Mouse (Mus musculus) thymus, postnatal 0 days (tissue): Measurements from ENCODE around the gene Fgfr2. TPM values are rescaled to one million over a fixed set of nuclear protein-coding genes. Genes with fewer than 3 reads are reported as not detected.
"Not testable (repeated sequence)": the region's sequence is repeated elsewhere in the genome, so short reads cannot be mapped to it uniquely, and the experiment has no call there.

Experiments
- DNase-seq: peaks from one replicate; pipeline ENCODE4 v3.0.0-alpha.2; 2015; ENCODE audit warnings: low spot score
- polyA plus RNA-seq: library from polyadenylated mRNA; unstranded; fragments of >200 nt; fragmentation: Nextera tagmentation; extraction: Ambion mirVana; gene quantifications from 2 replicates; pipeline ENCODE4 v1.2.1, GENCODE M21; 2015

Fgfr2 gene
- polyA plus RNA-seq, 1 experiment from 2014 or later, result 23.6 TPM

GRCm38 (mm10) chr7:132558141-132558736, 564.9 kb downstream of the Fgfr2 start:
- DNase-seq, result no peak

- no peak for DNase-seq
Observed at GRCm38 (mm10) chr7:132556575-132556974, 566.6 kb downstream of the Fgfr2 start.

- DNase-seq, result no peak
Observed at GRCm38 (mm10) chr7:132555911-132556310, 567.2 kb downstream of the Fgfr2 start.

- DNase-seq, result no peak
Observed at GRCm38 (mm10) chr7:132554091-132554490, 569.1 kb downstream of the Fgfr2 start.

GRCm38 (mm10) chr7:132551351-132552126, 571.6 kb downstream of the Fgfr2 start:
- peak; percentile 96 for DNase-seq

- DNase-seq, result no peak
Observed at GRCm38 (mm10) chr7:132547126-132547525, 576.0 kb downstream of the Fgfr2 start.

- no peak for DNase-seq
Observed at GRCm38 (mm10) chr7:132542427-132542826, 580.7 kb downstream of the Fgfr2 start.

GRCm38 (mm10) chr7:132541566-132541965, 581.6 kb downstream of the Fgfr2 start:
- DNase-seq, result no peak

- DNase-seq, result no peak
Observed at GRCm38 (mm10) chr7:132540597-132540996, 582.6 kb downstream of the Fgfr2 start.

GRCm38 (mm10) chr7:132529206-132529605, 593.9 kb downstream of the Fgfr2 start:
- DNase-seq, result no peak

- DNase-seq, result no peak
Observed at GRCm38 (mm10) chr7:132513419-132513982, 609.6 kb downstream of the Fgfr2 start.

GRCm38 (mm10) chr7:132509110-132509509, 614.0 kb downstream of the Fgfr2 start:
- no peak for DNase-seq

GRCm38 (mm10) chr7:132507361-132507760, 615.8 kb downstream of the Fgfr2 start:
- DNase-seq, result peak; percentile 16

- no peak for DNase-seq
Observed at GRCm38 (mm10) chr7:132506226-132506625, 616.9 kb downstream of the Fgfr2 start.

GRCm38 (mm10) chr7:132502445-132502844, 620.7 kb downstream of the Fgfr2 start:
- DNase-seq, result not testable (repeated sequence)

GRCm38 (mm10) chr7:132497142-132497541, 626.0 kb downstream of the Fgfr2 start:
- DNase-seq, result no peak

- DNase-seq, result no peak
Observed at GRCm38 (mm10) chr7:132494263-132494662, 628.9 kb downstream of the Fgfr2 start.

- DNase-seq, result no peak
Observed at GRCm38 (mm10) chr7:132493632-132494031, 629.5 kb downstream of the Fgfr2 start.

GRCm38 (mm10) chr7:132491902-132492301, 631.2 kb downstream of the Fgfr2 start:
- no peak for DNase-seq

GRCm38 (mm10) chr7:132487361-132487760, 635.8 kb downstream of the Fgfr2 start:
- no peak for DNase-seq

- DNase-seq, result no peak
Observed at GRCm38 (mm10) chr7:132486403-132487178, 636.6 kb downstream of the Fgfr2 start.

- DNase-seq, result no peak
Observed at GRCm38 (mm10) chr7:132484424-132484823, 638.7 kb downstream of the Fgfr2 start.
